Mouse (Mus musculus): ENCODE data around the gene Bpifb1. TPM values are rescaled to one million over a fixed set of nuclear protein-coding genes. Genes with fewer than 3 reads are reported as not detected.
"Not testable (repeated sequence)": the region's sequence is repeated elsewhere in the genome, so short reads cannot be mapped to it uniquely, and the experiment has no call there.

The Bpifb1 gene
- polyA plus RNA-seq, 1 experiment from 2014 or later, result 0.31 TPM

GRCm38 (mm10) chr2:154211881-154212280 lies 21.3 kb downstream of the Bpifb1 start:
- H3K9ac ChIP-seq, result no peak overlapping the region
- no peak overlapping the region for H3K4me2 ChIP-seq
- H3K36me3 ChIP-seq, result no peaks in the 10 kb centered on the region
- H3K27me3 ChIP-seq, result peaks cover 6% of the 10 kb centered on the region; the same call in 1 of the 2 replicates
- no peak overlapping the region for H3K27ac ChIP-seq
- no peak overlapping the region for H3K4me3 ChIP-seq
- WGBS, result 81% methylated on average over 4 of the region's 4 CpGs
- peaks cover 8% of the 10 kb centered on the region; the same call in 1 of the 2 replicates for H3K4me1 ChIP-seq (replicated peaks)
- no peaks in the 10 kb centered on the region for H3K9me3 ChIP-seq (replicated peaks)
- ATAC-seq (replicated peaks; ENCODE audit: insufficient number of reproducible peaks, insufficient read depth, low FRiP score, low read depth), result no peak

GRCm38 (mm10) chr2:154215191-154215590 lies 24.6 kb downstream of the Bpifb1 start:
- H3K4me1 ChIP-seq (replicated peaks), result peaks cover 2% of the 10 kb centered on the region; the same call in 1 of the 2 replicates
- no peak overlapping the region for H3K9ac ChIP-seq
- H3K27me3 ChIP-seq, result peaks cover 6% of the 10 kb centered on the region; the same call in 1 of the 2 replicates
- H3K4me3 ChIP-seq, result no peak overlapping the region
- no peaks in the 10 kb centered on the region for H3K9me3 ChIP-seq (replicated peaks)
- no peak for ATAC-seq (replicated peaks; ENCODE audit: insufficient number of reproducible peaks, insufficient read depth, low FRiP score, low read depth)
- 18% methylated on average over 5 of the region's 5 CpGs for WGBS
- H3K4me2 ChIP-seq, result no peak overlapping the region
- no peaks in the 10 kb centered on the region for H3K36me3 ChIP-seq
- no peak overlapping the region for H3K27ac ChIP-seq

DNA sequence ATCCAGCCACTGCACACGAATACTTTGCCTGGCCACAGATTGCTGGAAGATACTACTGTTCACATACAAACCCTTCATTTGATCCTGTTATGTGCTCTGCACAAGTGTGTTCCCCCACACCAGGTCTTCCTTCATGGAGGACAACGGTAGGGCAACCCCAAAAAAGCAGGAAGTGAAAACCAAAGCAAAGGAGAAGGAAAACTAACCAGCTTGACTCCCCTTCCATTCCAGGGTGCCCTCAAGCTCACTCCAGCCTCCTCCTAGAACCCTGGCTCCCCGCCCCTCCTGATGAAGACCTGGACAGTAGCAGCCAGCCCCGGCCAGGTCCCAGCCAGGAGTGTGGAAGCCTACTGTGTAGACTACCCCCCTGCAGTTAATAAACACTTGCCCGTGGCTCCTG lies 29.3 kb downstream of the Bpifb1 start:
- no peak overlapping the region for H3K4me3 ChIP-seq

GRCm38 (mm10) chr2:154223265-154223916 lies 32.8 kb downstream of the Bpifb1 start, which contains the start of gene Bpifb5:
TSS of gene Bpifb5 (plus strand) at chr2:154223742.
- Histone ChIP-seq H3K27me3 (no peaks in the 10 kb centered on the region), H3K36me3 (no peaks in the 10 kb centered on the region), H3K4me2 (peak within 1 kb of the TSS; percentile 30; the same call in 1 of the 2 replicates), H3K9me3 (replicated peaks) (no peaks in the 10 kb centered on the region), H3K4me3 (no peak within 1 kb of the TSS), H3K4me1 (replicated peaks) (peaks cover 32% of the 10 kb centered on the region), H3K9ac (no peak within 1 kb of the TSS), H3K27ac (0 out of 2 replicates have a peak within 1 kb of the TSS, but pooled peaks have one; percentile 12)
- 12% methylated on average over 14 of the region's 14 CpGs for WGBS
- ATAC-seq (replicated peaks; ENCODE audit: insufficient number of reproducible peaks, insufficient read depth, low FRiP score, low read depth), result peak; percentile 53

More for the DNA sequence above, 29.3 kb downstream of the Bpifb1 start:
- H3K9me3 ChIP-seq (replicated peaks), result no peaks in the 10 kb centered on the region
- no peak overlapping the region for H3K9ac ChIP-seq
- no peaks in the 10 kb centered on the region for H3K36me3 ChIP-seq
- no peaks in the 10 kb centered on the region for H3K27me3 ChIP-seq
- no peak overlapping the region for H3K27ac ChIP-seq
- no peak overlapping the region for H3K4me2 ChIP-seq
- ATAC-seq (replicated peaks; ENCODE audit: insufficient number of reproducible peaks, insufficient read depth, low FRiP score, low read depth), result no peak
- H3K4me1 ChIP-seq (replicated peaks), result peaks cover 22% of the 10 kb centered on the region
- WGBS, result 64% methylated on average over 5 of the region's 5 CpGs

GRCm38 (mm10) chr2:154223917-154224273 lies 33.3 kb downstream of the Bpifb1 start:
- H3K27me3 ChIP-seq, result no peaks in the 10 kb centered on the region
- no peaks in the 10 kb centered on the region for H3K36me3 ChIP-seq
- peak overlapping the region; percentile 30; the same call in 1 of the 2 replicates for H3K4me2 ChIP-seq
- H3K4me3 ChIP-seq, result no peak overlapping the region
- 0 out of 2 replicates have a peak overlapping the region, but pooled peaks have one; percentile 12 for H3K27ac ChIP-seq
- peaks cover 32% of the 10 kb centered on the region for H3K4me1 ChIP-seq (replicated peaks)
- H3K9ac ChIP-seq, result no peak overlapping the region
- H3K9me3 ChIP-seq (replicated peaks), result no peaks in the 10 kb centered on the region
- whole genome bisulfite sequencing, result 16% methylated on average over 2 of the region's 2 CpGs
- no peak for ATAC-seq (replicated peaks; ENCODE audit: insufficient number of reproducible peaks, insufficient read depth, low FRiP score, low read depth)

GRCm38 (mm10) chr2:154226991-154227390 lies 36.4 kb downstream of the Bpifb1 start:
- 72% methylated on average over 4 of the region's 4 CpGs for WGBS
- ATAC-seq (replicated peaks; ENCODE audit: insufficient number of reproducible peaks, insufficient read depth, low FRiP score, low read depth), result no peak
- H3K27ac ChIP-seq, result no peak overlapping the region

DNA sequence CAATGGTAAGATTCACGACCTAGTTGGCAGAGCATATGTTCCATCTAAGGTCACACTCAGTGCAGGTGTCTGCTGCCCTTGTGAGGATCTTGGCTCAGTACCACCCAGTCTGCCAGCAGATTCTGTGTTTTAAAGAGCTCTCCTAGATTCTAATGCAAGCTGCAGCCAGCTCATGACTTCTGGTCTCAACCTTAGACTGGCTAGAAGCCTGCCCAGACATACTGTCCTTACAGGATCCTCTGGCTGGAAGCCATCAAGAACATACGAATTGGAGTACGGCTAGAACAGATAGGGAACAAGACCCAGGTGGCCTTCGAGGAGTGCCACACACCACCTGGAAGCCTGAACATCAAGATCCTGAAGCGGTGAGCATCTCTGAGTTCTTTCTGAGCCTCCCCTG lies 37.2 kb downstream of the Bpifb1 start:
- Histone ChIP-seq H3K27me3 (no peaks in the 10 kb centered on the region), H3K9me3 (replicated peaks) (no peaks in the 10 kb centered on the region), H3K9ac (no peak overlapping the region), H3K36me3 (no peaks in the 10 kb centered on the region), H3K4me3 (no peak overlapping the region), H3K27ac (no peak overlapping the region), H3K4me2 (no peak overlapping the region), H3K4me1 (replicated peaks) (peaks cover 29% of the 10 kb centered on the region)
- no peak for ATAC-seq (replicated peaks; ENCODE audit: insufficient number of reproducible peaks, insufficient read depth, low FRiP score, low read depth)
- 74% methylated on average over 5 of the region's 5 CpGs for WGBS

More at GRCm38 (mm10) chr2:154226991-154227390, 36.4 kb downstream of the Bpifb1 start:
- Histone ChIP-seq H3K36me3 (no peaks in the 10 kb centered on the region), H3K4me1 (replicated peaks) (peaks cover 32% of the 10 kb centered on the region), H3K4me3 (no peak overlapping the region), H3K27me3 (no peaks in the 10 kb centered on the region), H3K4me2 (no peak overlapping the region), H3K9me3 (replicated peaks) (no peaks in the 10 kb centered on the region), H3K9ac (no peak overlapping the region)

DNA sequence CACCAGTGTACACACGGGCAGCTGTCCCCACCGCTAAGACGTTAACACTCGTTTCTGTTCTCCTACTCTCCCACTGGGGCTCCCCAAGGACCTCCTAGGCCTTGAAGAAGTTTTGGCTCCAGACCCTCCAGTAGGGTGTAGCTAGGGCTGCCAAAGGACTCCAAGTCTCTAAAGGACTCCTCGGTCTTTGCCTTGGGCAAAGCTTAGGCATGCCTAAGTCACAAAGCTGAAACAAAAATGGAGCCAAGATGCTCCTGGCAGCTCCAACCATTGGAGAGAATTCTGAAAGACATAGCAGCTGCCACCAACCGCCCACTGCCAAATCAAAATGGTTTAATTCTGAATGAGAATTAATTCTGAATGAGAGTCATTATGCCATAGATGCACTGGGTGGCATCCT lies 42.8 kb downstream of the Bpifb1 start:
- 87% methylated on average over 6 of the region's 6 CpGs for WGBS
- ATAC-seq (replicated peaks; ENCODE audit: insufficient number of reproducible peaks, insufficient read depth, low FRiP score, low read depth), result no peak
- no peak overlapping the region for H3K27ac ChIP-seq

GRCm38 (mm10) chr2:154240771-154241170 lies 50.2 kb downstream of the Bpifb1 start:
- Histone ChIP-seq H3K27ac (no peak overlapping the region), H3K36me3 (no peaks in the 10 kb centered on the region), H3K9ac (no peak overlapping the region), H3K4me1 (replicated peaks) (no peaks in the 10 kb centered on the region), H3K9me3 (replicated peaks) (no peaks in the 10 kb centered on the region), H3K4me2 (no peak overlapping the region), H3K4me3 (no peak overlapping the region), H3K27me3 (no peaks in the 10 kb centered on the region)
- 80% methylated on average over 6 of the region's 6 CpGs for WGBS
- ATAC-seq (replicated peaks; ENCODE audit: insufficient number of reproducible peaks, insufficient read depth, low FRiP score, low read depth), result no peak

More for the DNA sequence above, 42.8 kb downstream of the Bpifb1 start:
- Histone ChIP-seq H3K4me3 (no peak overlapping the region), H3K27me3 (no peaks in the 10 kb centered on the region), H3K4me1 (replicated peaks) (no peaks in the 10 kb centered on the region), H3K36me3 (no peaks in the 10 kb centered on the region), H3K9me3 (replicated peaks) (no peaks in the 10 kb centered on the region), H3K4me2 (no peak overlapping the region), H3K9ac (no peak overlapping the region)

DNA sequence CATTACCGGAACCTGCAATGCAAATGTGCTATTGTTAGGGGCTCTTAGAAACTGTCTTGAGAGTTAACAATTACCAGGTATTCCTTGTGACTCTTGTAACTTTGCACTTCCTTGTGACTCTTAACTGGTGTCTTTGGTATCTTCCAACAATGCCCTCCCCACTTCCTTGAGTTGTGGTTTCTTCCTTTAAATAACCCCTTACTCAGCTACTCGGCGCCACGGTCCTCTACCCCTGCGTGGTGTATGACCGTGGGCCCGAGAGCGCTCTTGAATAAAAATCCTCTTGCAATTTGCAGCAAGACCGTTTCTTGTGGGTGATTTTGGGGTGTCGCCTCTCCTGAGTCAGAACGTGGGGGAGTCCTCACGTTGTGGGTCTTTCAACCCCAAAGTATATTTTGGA lies 52.1 kb downstream of the Bpifb1 start:
- not testable (repeated sequence) for H3K27me3 ChIP-seq; H3K4me1 ChIP-seq (replicated peaks); ATAC-seq (replicated peaks; ENCODE audit: insufficient number of reproducible peaks, insufficient read depth, low FRiP score, low read depth); H3K4me2 ChIP-seq; H3K4me3 ChIP-seq; H3K9me3 ChIP-seq (replicated peaks); H3K36me3 ChIP-seq; H3K9ac ChIP-seq; H3K27ac ChIP-seq
- 89% methylated on average over 11 of the region's 12 CpGs for WGBS

DNA sequence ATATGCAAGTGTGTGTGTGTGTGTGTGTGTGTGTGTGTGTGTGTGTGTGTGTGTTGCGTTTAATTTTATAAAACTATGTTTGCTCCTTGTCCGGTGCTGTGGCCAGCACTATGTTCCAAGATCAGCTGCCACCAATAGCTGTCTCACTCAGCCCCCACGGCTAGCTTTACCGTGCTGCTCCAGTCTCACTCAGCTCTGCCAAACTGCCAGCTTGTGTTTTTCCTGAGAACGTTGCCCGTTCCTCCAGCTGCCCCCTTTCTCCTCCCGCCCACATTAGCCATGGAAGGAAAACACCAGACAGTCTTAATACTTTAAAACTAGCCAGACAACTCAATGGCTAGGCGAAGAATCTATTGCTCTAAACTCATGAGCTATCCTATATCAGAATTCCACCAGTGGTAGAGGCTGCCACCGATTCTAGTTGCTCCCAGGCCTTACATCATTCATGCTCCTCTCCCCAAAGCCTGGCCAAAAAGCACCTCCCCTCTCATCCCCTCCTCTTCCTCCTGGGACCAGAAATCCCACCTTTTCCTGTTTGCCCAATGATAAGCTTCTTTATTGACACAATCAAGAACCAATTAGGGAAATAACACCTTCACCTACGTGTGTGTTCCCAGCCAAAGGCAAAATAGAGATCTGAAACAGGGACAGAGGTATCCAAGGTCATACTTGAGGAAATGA lies 52.9 kb downstream of the Bpifb1 start:
- no peak for ATAC-seq (replicated peaks; ENCODE audit: insufficient number of reproducible peaks, insufficient read depth, low FRiP score, low read depth)
- H3K36me3 ChIP-seq, result no peaks in the 10 kb centered on the region
- H3K9ac ChIP-seq, result no peak overlapping the region

More for the DNA sequence above, 52.9 kb downstream of the Bpifb1 start:
- no peak overlapping the region for H3K27ac ChIP-seq
- H3K9me3 ChIP-seq (replicated peaks), result no peaks in the 10 kb centered on the region
- H3K27me3 ChIP-seq, result no peaks in the 10 kb centered on the region
- H3K4me2 ChIP-seq, result no peak overlapping the region
- 85% methylated on average over 10 of the region's 10 CpGs for WGBS
- H3K4me1 ChIP-seq (replicated peaks), result no peaks in the 10 kb centered on the region
- H3K4me3 ChIP-seq, result no peak overlapping the region

Data from heart, embryonic 15.5 days (tissue).